Mouse (Mus musculus): ENCODE results near the gene Pex16. TPM values are rescaled to one million over a fixed set of nuclear protein-coding genes. Genes with fewer than 3 reads are reported as not detected.
A peak's percentile ranks its signal among the peaks of the same experiment; 100 is the strongest.

The Pex16 gene
- polyA plus RNA-seq, 1 experiment from 2014 or later, result 26.1 TPM

- H3K36me3 ChIP-seq, result peaks cover 85% of the 10 kb centered on the region
These were observed 20.3 kb upstream of the Pex16 start for GRCm38 (mm10) chr2:92354224-92354623.

DNA sequence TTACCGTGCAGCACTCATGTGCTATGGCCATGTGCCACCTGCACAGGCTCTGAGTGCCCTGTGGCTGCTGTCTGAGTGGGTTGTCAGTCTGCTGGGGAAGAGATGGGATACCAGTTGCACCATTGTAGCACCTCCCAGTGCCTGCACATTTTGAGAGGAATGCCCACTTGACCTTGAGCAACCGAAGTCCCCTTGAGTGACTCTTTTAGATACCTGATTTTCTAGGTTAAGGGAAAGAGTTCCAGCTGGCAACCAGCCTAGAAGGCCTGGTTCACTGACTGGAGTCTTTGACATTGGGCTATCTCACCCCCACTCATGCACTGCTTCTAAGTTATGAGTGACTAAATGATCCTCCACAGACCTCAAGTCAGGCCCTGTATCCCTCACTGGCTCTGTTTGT, 15.2 kb upstream of the Pex16 start:
- H3K27me3 ChIP-seq (ENCODE audit: low read depth, poor library complexity, severe bottlenecking), result no peaks in the 10 kb centered on the region
- H3K36me3 ChIP-seq, result peaks cover 83% of the 10 kb centered on the region
- H3K4me1 ChIP-seq, result peaks cover 18% of the 10 kb centered on the region
- no peak overlapping the region for H3K27ac ChIP-seq (replicated peaks)
- WGBS, result 89% methylated on average over 2 of the region's 2 CpGs
- H3K4me3 ChIP-seq, result no peak overlapping the region
- no peaks in the 10 kb centered on the region for H3K9me3 ChIP-seq (replicated peaks)
- no peak for DNase-seq (ENCODE audit: low spot score)

More at GRCm38 (mm10) chr2:92354224-92354623, 20.3 kb upstream of the Pex16 start:
- H3K27me3 ChIP-seq (ENCODE audit: low read depth, poor library complexity, severe bottlenecking), result no peaks in the 10 kb centered on the region
- 70% methylated on average over 6 of the region's 6 CpGs for WGBS
- H3K4me1 ChIP-seq, result peaks cover 18% of the 10 kb centered on the region
- no peaks in the 10 kb centered on the region for H3K9me3 ChIP-seq (replicated peaks)
- H3K27ac ChIP-seq (replicated peaks), result 0 out of 2 replicates have a peak overlapping the region, but pooled peaks have one; percentile 19
- DNase-seq (ENCODE audit: low spot score), result no peak
- H3K4me3 ChIP-seq, result no peak overlapping the region

GRCm38 (mm10) chr2:92360186-92360823, 14.2 kb upstream of the Pex16 start:
- no peaks in the 10 kb centered on the region for H3K27me3 ChIP-seq (ENCODE audit: low read depth, poor library complexity, severe bottlenecking)
- H3K36me3 ChIP-seq, result peaks cover 90% of the 10 kb centered on the region
- 0 out of 2 replicates have a peak overlapping the region, but pooled peaks have one; percentile 23 for H3K27ac ChIP-seq (replicated peaks)
- no peaks in the 10 kb centered on the region for H3K9me3 ChIP-seq (replicated peaks)
- H3K4me1 ChIP-seq, result peaks cover 16% of the 10 kb centered on the region
- no peak overlapping the region for H3K4me3 ChIP-seq
- 69% methylated on average over 25 of the region's 25 CpGs for WGBS
- DNase-seq (ENCODE audit: low spot score), result no peak

- H3K4me1 ChIP-seq, result peaks cover 16% of the 10 kb centered on the region
- no peaks in the 10 kb centered on the region for H3K9me3 ChIP-seq (replicated peaks)
- no peak overlapping the region for H3K4me3 ChIP-seq
- no peaks in the 10 kb centered on the region for H3K27me3 ChIP-seq (ENCODE audit: low read depth, poor library complexity, severe bottlenecking)
- no peak overlapping the region for H3K27ac ChIP-seq (replicated peaks)
- H3K36me3 ChIP-seq, result peaks cover 90% of the 10 kb centered on the region
- 27% methylated on average over 12 of the region's 12 CpGs for WGBS
- no peak for DNase-seq (ENCODE audit: low spot score)
These were observed 13.6 kb upstream of the Pex16 start for GRCm38 (mm10) chr2:92360893-92361292.

- H3K27ac ChIP-seq (replicated peaks), result 0 out of 2 replicates have a peak overlapping the region, but pooled peaks have one; percentile 42
- H3K4me1 ChIP-seq, result peaks cover 16% of the 10 kb centered on the region
- peaks cover 90% of the 10 kb centered on the region for H3K36me3 ChIP-seq
- H3K4me3 ChIP-seq, result no peak overlapping the region
- H3K9me3 ChIP-seq (replicated peaks), result no peaks in the 10 kb centered on the region
- DNase-seq (ENCODE audit: low spot score), result no peak
- no peaks in the 10 kb centered on the region for H3K27me3 ChIP-seq (ENCODE audit: low read depth, poor library complexity, severe bottlenecking)
- WGBS, result 84% methylated on average over 8 of the region's 8 CpGs
These were observed 12.7 kb upstream of the Pex16 start for GRCm38 (mm10) chr2:92361795-92362194.

- DNase-seq (ENCODE audit: low spot score), result no peak
- H3K27ac ChIP-seq (replicated peaks), result no peak overlapping the region
- H3K36me3 ChIP-seq, result peaks cover 89% of the 10 kb centered on the region
- 95% methylated on average over 6 of the region's 6 CpGs for WGBS
- H3K4me1 ChIP-seq, result peaks cover 21% of the 10 kb centered on the region
- H3K4me3 ChIP-seq, result no peak overlapping the region
- no peaks in the 10 kb centered on the region for H3K27me3 ChIP-seq (ENCODE audit: low read depth, poor library complexity, severe bottlenecking)
- H3K9me3 ChIP-seq (replicated peaks), result no peaks in the 10 kb centered on the region
These were observed 11.8 kb upstream of the Pex16 start for GRCm38 (mm10) chr2:92362571-92363228.

DNA sequence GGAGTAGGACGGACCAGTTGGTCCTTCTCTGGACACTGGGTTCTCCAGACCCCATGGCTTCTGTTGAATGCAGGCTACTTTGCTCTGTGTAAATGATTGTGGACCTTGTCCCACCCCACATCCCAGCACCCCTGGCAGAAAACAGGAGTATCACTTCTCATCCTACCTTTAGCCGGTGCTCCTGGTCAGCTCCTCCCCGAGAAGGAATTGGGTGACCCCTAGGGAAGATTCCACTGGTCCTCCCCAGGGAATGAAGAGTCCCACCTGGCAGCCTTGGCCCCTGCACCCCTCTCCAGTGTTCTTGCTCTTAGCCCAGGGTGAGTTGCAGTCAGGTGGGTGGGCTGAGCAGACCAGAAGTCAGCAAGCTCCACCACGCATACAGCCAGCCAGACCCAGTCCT, 10.4 kb upstream of the Pex16 start:
- H3K27ac ChIP-seq (replicated peaks), result no peak overlapping the region
- WGBS, result 91% methylated on average over 4 of the region's 4 CpGs
- no peaks in the 10 kb centered on the region for H3K9me3 ChIP-seq (replicated peaks)
- no peak overlapping the region for H3K4me3 ChIP-seq
- H3K36me3 ChIP-seq, result peaks cover 78% of the 10 kb centered on the region
- peaks cover 2% of the 10 kb centered on the region for H3K27me3 ChIP-seq (ENCODE audit: low read depth, poor library complexity, severe bottlenecking)
- H3K4me1 ChIP-seq, result peaks cover 32% of the 10 kb centered on the region
- DNase-seq (ENCODE audit: low spot score), result no peak

GRCm38 (mm10) chr2:92365568-92365967, 8.9 kb upstream of the Pex16 start:
- H3K27me3 ChIP-seq (ENCODE audit: low read depth, poor library complexity, severe bottlenecking), result peaks cover 17% of the 10 kb centered on the region
- WGBS, result 94% methylated on average over 10 of the region's 10 CpGs
- H3K4me1 ChIP-seq, result peaks cover 40% of the 10 kb centered on the region
- H3K27ac ChIP-seq (replicated peaks), result no peak overlapping the region
- peaks cover 64% of the 10 kb centered on the region for H3K36me3 ChIP-seq
- H3K9me3 ChIP-seq (replicated peaks), result no peaks in the 10 kb centered on the region
- no peak overlapping the region for H3K4me3 ChIP-seq
- no peak for DNase-seq (ENCODE audit: low spot score)

GRCm38 (mm10) chr2:92367383-92368029, 7.0 kb upstream of the Pex16 start:
- peak overlapping the region; percentile 33; the same call in 1 of the 2 replicates for H3K27ac ChIP-seq (replicated peaks)
- no peak overlapping the region for H3K4me3 ChIP-seq
- H3K27me3 ChIP-seq (ENCODE audit: low read depth, poor library complexity, severe bottlenecking), result peaks cover 31% of the 10 kb centered on the region
- 55% methylated on average over 20 of the region's 20 CpGs for WGBS
- H3K36me3 ChIP-seq, result peaks cover 54% of the 10 kb centered on the region
- H3K4me1 ChIP-seq, result peaks cover 50% of the 10 kb centered on the region
- DNase-seq (ENCODE audit: low spot score), result no peak
- no peaks in the 10 kb centered on the region for H3K9me3 ChIP-seq (replicated peaks)

- H3K4me3 ChIP-seq, result peak overlapping the region; percentile 69
- peaks cover 26% of the 10 kb centered on the region for H3K36me3 ChIP-seq
- WGBS, result 8% methylated on average over 19 of the region's 19 CpGs
- H3K9me3 ChIP-seq (replicated peaks), result no peaks in the 10 kb centered on the region
- peak overlapping the region; percentile 91 for H3K27ac ChIP-seq (replicated peaks)
- peaks cover 31% of the 10 kb centered on the region for H3K27me3 ChIP-seq (ENCODE audit: low read depth, poor library complexity, severe bottlenecking)
- H3K4me1 ChIP-seq, result peaks cover 76% of the 10 kb centered on the region
- no peak for DNase-seq (ENCODE audit: low spot score)
These were observed 4.1 kb upstream of the Pex16 start for GRCm38 (mm10) chr2:92370375-92370774.

DNA sequence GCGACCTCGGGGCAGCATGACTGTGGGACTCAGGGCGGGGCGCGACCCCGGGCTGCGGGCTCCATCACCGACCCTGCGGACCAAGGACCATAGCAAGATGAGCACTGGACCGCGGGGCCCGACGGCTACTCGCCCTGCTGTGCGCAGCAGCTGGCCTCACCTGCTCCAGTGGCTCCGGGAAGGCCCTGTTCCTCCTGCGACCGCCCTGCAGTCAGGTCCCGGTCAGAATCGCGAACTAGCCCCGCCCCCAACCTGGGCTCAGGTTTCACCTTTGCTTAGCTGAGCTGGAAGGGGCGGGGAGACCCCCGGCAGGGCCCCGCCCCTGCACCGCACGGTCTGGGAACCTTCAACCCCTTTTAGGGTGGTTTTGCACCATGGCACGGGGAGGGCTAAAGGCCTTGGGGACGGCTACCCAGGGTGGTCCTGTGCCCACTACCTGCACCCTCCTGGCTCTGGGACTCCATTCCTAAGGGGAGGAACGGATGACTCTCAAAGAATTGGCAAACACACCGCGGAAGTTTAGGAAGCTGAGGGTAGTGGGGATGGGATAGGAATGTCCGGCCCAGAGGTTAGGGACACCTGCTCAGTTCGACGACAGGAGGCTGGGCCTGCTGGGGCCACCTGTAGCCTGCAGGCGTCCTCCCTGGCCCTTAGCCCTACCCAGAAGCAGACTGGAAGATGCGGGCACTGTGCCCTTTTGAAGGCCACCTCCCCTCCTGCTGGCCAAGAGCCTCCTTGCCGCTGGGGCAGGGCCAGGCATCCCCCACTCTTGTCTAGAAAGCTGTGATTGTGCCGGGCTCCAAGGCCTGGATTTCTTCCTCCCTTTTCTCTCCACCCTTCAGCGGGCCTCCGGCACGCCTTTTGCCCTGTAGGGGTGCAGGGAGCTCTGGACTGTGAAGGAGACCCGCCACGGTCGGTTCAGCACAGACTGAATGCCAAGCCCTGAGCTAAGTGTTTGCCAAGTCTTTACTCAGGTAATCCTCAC, 3.4 kb upstream of the Pex16 start:
- Histone ChIP-seq H3K4me1 (peaks cover 84% of the 10 kb centered on the region), H3K9me3 (replicated peaks) (no peaks in the 10 kb centered on the region), H3K4me3 (peak overlapping the region; percentile 69), H3K27ac (replicated peaks) (peak overlapping the region; percentile 91), H3K27me3 (ENCODE audit: low read depth, poor library complexity, severe bottlenecking) (peaks cover 31% of the 10 kb centered on the region), H3K36me3 (peaks cover 18% of the 10 kb centered on the region)
- 2% methylated on average over 45 of the region's 45 CpGs for WGBS
- DNase-seq (ENCODE audit: low spot score), result peak; percentile 75

Data from midbrain, embryonic 10.5 days (tissue).